Mouse (Mus musculus) left cerebral cortex, postnatal 36 days (tissue): ENCODE measurements around the gene Robo2. TPM values are rescaled to one million over a fixed set of nuclear protein-coding genes. Genes with fewer than 3 reads are reported as not detected.
A peak's percentile ranks its signal among the peaks of the same experiment; 100 is the strongest.
"Not testable (repeated sequence)": the region's sequence is repeated elsewhere in the genome, so short reads cannot be mapped to it uniquely, and the experiment has no call there.

Source experiments
- DNase-seq, 2 experiments: peaks; one replicate each; pipeline ENCODE4 v3.0.0; 2021 to 2022; ENCODE audit warnings: low spot score in 2 of 2, mixed read lengths in 1 of 2
- intact Hi-C: fragments of 180-260 bp; cut with DNase I; formaldehyde crosslinking; loops from one replicate; pipeline ENCODE4 v1.15.1; 2025
- total RNA-seq, 2 experiments: library from RNA; stranded (reverse); gene quantifications; 2 replicates each; pipeline ENCODE4 v1.2.3; 2021

Robo2 gene
- total RNA-seq, 2 experiments from 2014 or later, result 131 to 153 TPM

GRCm38 (mm10) chr16:74111101-74111500, 300.5 kb downstream of the Robo2 start:
- no peak for DNase-seq
- intact Hi-C loops, result no loop called here

- DNase-seq, intact Hi-C loops: not testable (repeated sequence)
These were observed 307.2 kb downstream of the Robo2 start for GRCm38 (mm10) chr16:74104449-74104848.

GRCm38 (mm10) chr16:74092997-74093801, 318.4 kb downstream of the Robo2 start:
- no peak for DNase-seq
- intact Hi-C loops, result no loop called here

- DNase-seq, result peak in 1 of 2 experiments; percentile 19
- intact Hi-C loops, result no loop called here
These were observed 321.7 kb downstream of the Robo2 start for GRCm38 (mm10) chr16:74089951-74090350.

GRCm38 (mm10) chr16:74084188-74084587, 327.4 kb downstream of the Robo2 start:
- intact Hi-C loops, result no loop called here
- no peak for DNase-seq

GRCm38 (mm10) chr16:74072671-74073070, 339.0 kb downstream of the Robo2 start:
- intact Hi-C loops, result no loop called here
- DNase-seq, result no peak

- no peak for DNase-seq
- intact Hi-C loops, result no loop called here
These were observed 341.0 kb downstream of the Robo2 start for GRCm38 (mm10) chr16:74070628-74071027.

GRCm38 (mm10) chr16:74065958-74066357, 345.7 kb downstream of the Robo2 start:
- intact Hi-C loops, result no loop called here
- no peak for DNase-seq

GRCm38 (mm10) chr16:74061951-74062350, 349.7 kb downstream of the Robo2 start:
- intact Hi-C loops, result no loop called here
- DNase-seq, result no peak

GRCm38 (mm10) chr16:74061479-74061878, 350.1 kb downstream of the Robo2 start:
- intact Hi-C loops, result no loop called here
- DNase-seq, result no peak

- DNase-seq, result no peak
- intact Hi-C loops, result no loop called here
These were observed 354.7 kb downstream of the Robo2 start for GRCm38 (mm10) chr16:74056886-74057285.

- DNase-seq, result no peak
- intact Hi-C loops, result no loop called here
These were observed 355.4 kb downstream of the Robo2 start for GRCm38 (mm10) chr16:74056210-74056609.

- intact Hi-C loops, result no loop called here
- DNase-seq, result peak in 1 of 2 experiments; percentile 26
These were observed 356.4 kb downstream of the Robo2 start for GRCm38 (mm10) chr16:74055061-74055751.

GRCm38 (mm10) chr16:74049467-74049866, 362.2 kb downstream of the Robo2 start:
- intact Hi-C loops, result no loop called here
- DNase-seq, result no peak

- no peak for DNase-seq
- intact Hi-C loops, result no loop called here
These were observed 362.6 kb downstream of the Robo2 start for GRCm38 (mm10) chr16:74048980-74049379.

- intact Hi-C loops, result no loop called here
- no peak for DNase-seq
These were observed 364.4 kb downstream of the Robo2 start for GRCm38 (mm10) chr16:74047232-74047631.

GRCm38 (mm10) chr16:74040797-74041196, 370.8 kb downstream of the Robo2 start:
- intact Hi-C loops, DNase-seq: not testable (repeated sequence)

GRCm38 (mm10) chr16:74027822-74028221, 383.8 kb downstream of the Robo2 start:
- intact Hi-C loops, result no loop called here
- DNase-seq, result no peak

- intact Hi-C loops, result no loop called here
- DNase-seq, result no peak
These were observed 389.2 kb downstream of the Robo2 start for GRCm38 (mm10) chr16:74022281-74022978.

GRCm38 (mm10) chr16:74005767-74006166, 405.9 kb downstream of the Robo2 start:
- intact Hi-C loops, result no loop called here
- DNase-seq, result peak in 1 of 2 experiments; percentile 10
